9 mouse cellular contexts compared by ENCODE assay signal in genomic region chr6:39241421-39241891, GRCm38 (mm10). TPM values are rescaled to one million over a fixed set of nuclear protein-coding genes. Genes with fewer than 3 reads are reported as not detected.
DNase-seq lines count a peak whose midpoint lies in the region; ATAC-seq and TF ChIP-seq lines count a peak whose summit lies in the region.
"Had no signal": no experiment of that assay in that cellular context is flagged by ENCODE, and none has a peak within 500 bp of the region (broad histone marks: within the 10 kb centered on the region; RNA-seq: fewer than 3 reads in every experiment).

No protein-coding gene starts in this region.

- no peak overlapping the region for H3K4me3 ChIP-seq in neural tube, embryonic 14.5 days (ENCODE audit: low read depth, low read length)
- H3K4me3 ChIP-seq in liver, postnatal 0 days (ENCODE audit: low read depth, low read length) = no peak overlapping the region
- H3K4me3 ChIP-seq: hindbrain, embryonic 12.5 days had no signal

- no peak for TF ChIP-seq CTCF in liver, postnatal 0 days (IDR thresholded peaks at IDR 0.05; ENCODE audit: low read depth)

- 76% methylated on average over 4 of the region's 4 CpGs for WGBS in neural tube, embryonic 14.5 days
- WGBS in liver, postnatal 0 days (ENCODE audit: insufficient replicate concordance) = 79% methylated on average over 4 of the region's 4 CpGs

- no peak overlapping the region for H3K27ac ChIP-seq in neural tube, embryonic 14.5 days (ENCODE audit: low read depth, low read length)
- no peak overlapping the region for H3K27ac ChIP-seq in liver, postnatal 0 days (ENCODE audit: low read depth)
- H3K27ac ChIP-seq: hindbrain, embryonic 12.5 days had no signal

- peaks cover 4% of the 10 kb centered on the region; the same call in 1 of the 2 replicates for H3K4me1 ChIP-seq in neural tube, embryonic 14.5 days (ENCODE audit: control insufficient read depth, insufficient read depth, low read length)
- H3K4me1 ChIP-seq in liver, postnatal 0 days (ENCODE audit: insufficient read depth) = peaks cover 21% of the 10 kb centered on the region

- no peak for DNase-seq in frontal cortex, postnatal 25 days (ENCODE audit: low spot score in 2 of 2)
- DNase-seq in neural tube, embryonic 10.5 days (ENCODE audit: extremely low spot score, low spot score) = no peak
- DNase-seq in right cerebral cortex, postnatal 25 days = peak; percentile 34
- no peak for DNase-seq in liver, postnatal 0 days

- no peaks in the 10 kb centered on the region for H3K27me3 ChIP-seq in neural tube, embryonic 14.5 days (ENCODE audit: control insufficient read depth, insufficient read depth, low read length)
- H3K27me3 ChIP-seq in liver, postnatal 0 days (ENCODE audit: insufficient read depth, low read length) = 0 out of 2 replicates have a peak, but pooled peaks cover 6% of the 10 kb centered on the region
- H3K27me3 ChIP-seq: hindbrain, embryonic 12.5 days had no signal

- TF ChIP-seq EP300 in liver, postnatal 0 days (IDR thresholded peaks at IDR 0.05; ENCODE audit: low read depth) = no peak

- no peaks in the 10 kb centered on the region for H3K36me3 ChIP-seq in neural tube, embryonic 14.5 days (ENCODE audit: control insufficient read depth, insufficient read depth, low read length)
- H3K36me3 ChIP-seq in liver, postnatal 0 days (replicated peaks; ENCODE audit: insufficient read depth, low read length) = no peaks in the 10 kb centered on the region
- H3K36me3 ChIP-seq: hindbrain, embryonic 12.5 days had no signal

- no peaks in the 10 kb centered on the region for H3K9me3 ChIP-seq in neural tube, embryonic 14.5 days (ENCODE audit: control insufficient read depth, low read length)
- no peaks in the 10 kb centered on the region for H3K9me3 ChIP-seq in liver, postnatal 0 days (ENCODE audit: low read length)
- H3K9me3 ChIP-seq: hindbrain, embryonic 12.5 days had no signal

- H3K9ac ChIP-seq in neural tube, embryonic 14.5 days (replicated peaks; ENCODE audit: low read depth, low read length) = no peak overlapping the region
- no peak overlapping the region for H3K9ac ChIP-seq in liver, postnatal 0 days (replicated peaks)
- H3K9ac ChIP-seq: hindbrain, embryonic 12.5 days had no signal

- peak; percentile 87 for ATAC-seq in frontal cortex, adult (ENCODE audit: low TSS enrichment)
- ATAC-seq in neural tube, embryonic 14.5 days (ENCODE audit: low read depth) = peak; percentile 42; the same call in 1 of the 2 replicates
- ATAC-seq in inflammation-experienced regulatory T-cells, adult 6 months = peak; percentile 92
- no peak for ATAC-seq in megakaryocyte-erythroid progenitor cell, adult 5-6 weeks (replicated peaks; ENCODE audit: low FRiP score, low TSS enrichment, poor library complexity, severe bottlenecking)
- no peak for ATAC-seq in liver, postnatal 0 days

- H3K4me2 ChIP-seq in neural tube, embryonic 14.5 days (ENCODE audit: low read depth, low read length) = no peak overlapping the region
- no peak overlapping the region for H3K4me2 ChIP-seq in liver, postnatal 0 days (ENCODE audit: low read depth, low read length)
- H3K4me2 ChIP-seq: hindbrain, embryonic 12.5 days had no signal

RNA-seq across cellular contexts. Expression of gene Kdm7a, which starts 34.9 kb away (rescaled TPM):
- polyA plus RNA-seq in neural tube, embryonic 14.5 days (2014; fragmentation: Nextera tagmentation; extraction: Ambion mirVana) = 5.8 and 10.1 TPM in 2 replicates
- 10 to 100 TPM in 2 of 3 experiments, 1 to 10 TPM in 1; 8.6 to 13.2 (median 11.6) TPM for polyA plus RNA-seq in inflammation-experienced regulatory T-cells, adult 6 months (2017; shearing (Covaris generic))
- total RNA-seq in megakaryocyte-erythroid progenitor cell, adult 5-6 weeks (2014; fragmentation: Nextera tagmentation) = 8.2 and 15.4 TPM in 2 replicates
- 17.8 and 18.1 TPM in 2 replicates for total RNA-seq in megakaryocyte-erythroid progenitor cell, adult 5-6 weeks (2017)
- polyA plus RNA-seq in liver, postnatal 0 days (2015; fragmentation: Nextera tagmentation; extraction: Ambion mirVana) = 3.6 and 4.2 TPM in 2 replicates

Comparison
In these comparisons a context has a peak if more than half of its experiments do, and no peak if none do; other contexts are left out.
1. ATAC-seq: peak in frontal cortex, adult (single experiment), neural tube, embryonic 14.5 days (single experiment) and inflammation-experienced regulatory T-cells, adult 6 months (single experiment); none in megakaryocyte-erythroid progenitor cell, adult 5-6 weeks (single experiment) and liver, postnatal 0 days (single experiment).